Mouse (Mus musculus) lung, embryonic 14.5 days (tissue): Measurements from ENCODE around the gene Pax3. TPM values are rescaled to one million over a fixed set of nuclear protein-coding genes. Genes with fewer than 3 reads are reported as not detected.

Experiments used
- ATAC-seq: fragments of 200-750 bp; cut with Nextera tagmentation; 2 replicates; pipeline ENCODE4 v1.8.0; 2017; ENCODE audit warnings: mild to moderate bottlenecking, moderate TSS enrichment, moderate library complexity; ENCODE audit not compliant: insufficient read depth
- DNase-seq: peaks from one replicate; pipeline ENCODE4 v3.0.0-alpha.2; 2015
- H3K27ac ChIP-seq: fragments of 300-500 bp; sonication (generic); 2 replicates; pipeline ENCODE4 v1.5.1; 2014; ENCODE audit warnings: low read depth, mild to moderate bottlenecking, moderate library complexity
- H3K27me3 ChIP-seq: fragments of 300-500 bp; sonication (generic); 2 replicates; pipeline ENCODE4 v1.6.1; 2014; ENCODE audit warnings: low read length, control low read depth; ENCODE audit not compliant: insufficient read depth
- H3K36me3 ChIP-seq: fragments of 300-500 bp; sonication (generic); 2 replicates; pipeline ENCODE4 v1.6.1; 2014; ENCODE audit warnings: control low read depth; ENCODE audit not compliant: insufficient read depth
- H3K4me1 ChIP-seq: fragments of 300-500 bp; sonication (generic); 2 replicates; pipeline ENCODE4 v1.6.1; 2014; ENCODE audit warnings: antibody characterized with exemption, control low read depth; ENCODE audit not compliant: insufficient read depth
- H3K4me2 ChIP-seq: fragments of 300-500 bp; sonication (generic); 2 replicates; pipeline ENCODE4 v1.6.1; 2014; ENCODE audit warnings: mild to moderate bottlenecking
- H3K4me3 ChIP-seq: fragments of 300-500 bp; sonication (generic); 2 replicates; pipeline ENCODE4 v1.5.1; 2014; ENCODE audit warnings: low read depth, low read length
- H3K9ac ChIP-seq: fragments of 300-500 bp; sonication (generic); 2 replicates; pipeline ENCODE4 v1.6.1; 2014
- H3K9me3 ChIP-seq: fragments of 300-500 bp; sonication (generic); 2 replicates; pipeline ENCODE4 v1.6.1; 2016; ENCODE audit warnings: low read depth, low read length, control low read depth
- CTCF ChIP-seq: IDR thresholded peaks from 2 replicates; pipeline ENCODE4 v1.5.1; 2016; ENCODE audit warnings: antibody characterized with exemption, low read depth
- WGBS: fragments of 180-500 bp; shearing (Covaris S2); extraction: QIAGEN DNeasy Blood & Tissue Kit; methylation state at CpG from one replicate; pipeline ENCODE4 v1.1.7; 2014; 5-methylcytosine and 5-hydroxymethylcytosine counted together
- polyA plus RNA-seq: library from polyadenylated mRNA; unstranded; fragments of >200 nt; fragmentation: Nextera tagmentation; extraction: Ambion mirVana; gene quantifications from 2 replicates; pipeline ENCODE4 v1.2.1, GENCODE M21; 2014

The Pax3 gene
- polyA plus RNA-seq, 1 experiment from 2014 or later: not detected

DNA sequence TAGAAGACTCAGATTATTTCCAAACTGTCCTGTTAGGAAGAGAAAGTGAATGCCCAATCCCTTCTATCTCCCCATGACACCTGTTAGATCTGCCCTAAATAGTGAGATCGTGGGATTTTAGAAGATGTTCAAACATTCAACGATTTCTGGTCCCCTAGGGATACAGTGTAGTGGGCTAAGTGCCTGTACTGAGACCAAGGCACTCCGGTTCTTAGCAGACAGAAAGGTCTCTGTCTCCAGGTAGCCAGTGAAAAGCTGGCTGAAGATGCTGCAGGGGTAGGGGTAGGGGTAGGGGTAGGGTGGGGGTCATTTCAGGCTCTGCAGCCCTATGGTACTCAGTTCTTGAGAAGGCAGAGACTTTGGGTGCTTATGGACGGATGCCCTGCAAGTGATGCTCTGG, 7.4 kb upstream of the Pax3 start:
- H3K4me2 ChIP-seq: no peak overlapping the region; the same call in 1 of the 2 replicates
- H3K4me1 ChIP-seq: no peaks in the 10 kb centered on the region
- 16% methylated on average over 4 of the region's 4 CpGs for WGBS
- H3K27ac ChIP-seq: no peak overlapping the region
- no peak overlapping the region for H3K9ac ChIP-seq
- H3K27me3 ChIP-seq: peaks cover 99% of the 10 kb centered on the region
- TF ChIP-seq CTCF: no peak
- no peaks in the 10 kb centered on the region for H3K36me3 ChIP-seq
- ATAC-seq: no peak
- no peak overlapping the region for H3K4me3 ChIP-seq
- H3K9me3 ChIP-seq: no peaks in the 10 kb centered on the region
- no peak for DNase-seq

DNA sequence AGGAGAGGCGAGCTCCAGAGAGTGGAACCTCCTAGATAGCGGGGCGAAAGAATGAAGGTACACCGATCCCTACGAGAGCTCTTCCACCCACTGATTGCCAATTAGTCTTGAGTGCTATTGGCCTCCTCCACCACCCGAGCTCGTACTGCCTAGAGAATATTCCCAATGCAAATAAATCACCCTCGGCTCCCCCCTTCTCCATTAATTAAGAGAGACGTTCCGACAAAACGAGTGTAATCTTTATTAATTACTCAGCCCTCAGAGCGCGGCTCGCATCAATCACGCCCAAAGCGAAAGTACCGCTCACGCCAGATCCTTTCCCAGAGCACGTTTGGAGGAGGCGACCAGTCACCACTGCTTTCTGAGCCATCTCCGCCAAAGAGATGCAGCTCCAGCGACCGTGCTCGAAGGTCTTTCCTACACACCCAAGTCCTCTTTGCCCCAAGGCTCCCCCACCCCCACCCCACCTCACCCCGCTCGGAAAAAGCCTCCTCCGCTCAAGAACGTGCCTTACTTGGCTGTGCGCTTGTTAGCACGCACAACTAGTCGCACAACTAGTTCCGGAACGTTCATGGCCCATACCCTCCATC, 6.8 kb upstream of the Pax3 start:
- no peak for ATAC-seq
- Histone ChIP-seq H3K27ac (no peak overlapping the region), H3K9me3 (no peaks in the 10 kb centered on the region), H3K36me3 (no peaks in the 10 kb centered on the region), H3K27me3 (peaks cover 99% of the 10 kb centered on the region), H3K9ac (no peak overlapping the region), H3K4me3 (peak overlapping the region; percentile 33), H3K4me2 (peak overlapping the region; percentile 59), H3K4me1 (no peaks in the 10 kb centered on the region)
- no peak for TF ChIP-seq CTCF
- WGBS: under 1% methylated on average over 33 of the region's 33 CpGs
- DNase-seq: peak; percentile 48

- peaks cover 99% of the 10 kb centered on the region for H3K27me3 ChIP-seq
- DNase-seq: peak; percentile 9
- H3K36me3 ChIP-seq: no peaks in the 10 kb centered on the region
- no peaks in the 10 kb centered on the region for H3K4me1 ChIP-seq
- ATAC-seq: no peak
- no peak overlapping the region for H3K9ac ChIP-seq
- H3K4me3 ChIP-seq: peak overlapping the region; percentile 33
- TF ChIP-seq CTCF: no peak
- peak overlapping the region; percentile 59 for H3K4me2 ChIP-seq
- no peak overlapping the region for H3K27ac ChIP-seq
- WGBS: 2% methylated on average over 14 of the region's 14 CpGs
- no peaks in the 10 kb centered on the region for H3K9me3 ChIP-seq
Observed at GRCm38 (mm10) chr1:78203086-78203614, 6.2 kb upstream of the Pax3 start.

- H3K27ac ChIP-seq: no peak overlapping the region
- H3K36me3 ChIP-seq: no peaks in the 10 kb centered on the region
- no peaks in the 10 kb centered on the region for H3K4me1 ChIP-seq
- H3K27me3 ChIP-seq: peaks cover 99% of the 10 kb centered on the region
- DNase-seq (peak; percentile 31), ATAC-seq (no peak)
- H3K9ac ChIP-seq: no peak overlapping the region
- no peak overlapping the region for H3K4me2 ChIP-seq
- no peaks in the 10 kb centered on the region for H3K9me3 ChIP-seq
- 2% methylated on average over 23 of the region's 23 CpGs for WGBS
- no peak overlapping the region for H3K4me3 ChIP-seq
- TF ChIP-seq CTCF: no peak
Observed at GRCm38 (mm10) chr1:78202466-78203085, 5.6 kb upstream of the Pax3 start.

DNA sequence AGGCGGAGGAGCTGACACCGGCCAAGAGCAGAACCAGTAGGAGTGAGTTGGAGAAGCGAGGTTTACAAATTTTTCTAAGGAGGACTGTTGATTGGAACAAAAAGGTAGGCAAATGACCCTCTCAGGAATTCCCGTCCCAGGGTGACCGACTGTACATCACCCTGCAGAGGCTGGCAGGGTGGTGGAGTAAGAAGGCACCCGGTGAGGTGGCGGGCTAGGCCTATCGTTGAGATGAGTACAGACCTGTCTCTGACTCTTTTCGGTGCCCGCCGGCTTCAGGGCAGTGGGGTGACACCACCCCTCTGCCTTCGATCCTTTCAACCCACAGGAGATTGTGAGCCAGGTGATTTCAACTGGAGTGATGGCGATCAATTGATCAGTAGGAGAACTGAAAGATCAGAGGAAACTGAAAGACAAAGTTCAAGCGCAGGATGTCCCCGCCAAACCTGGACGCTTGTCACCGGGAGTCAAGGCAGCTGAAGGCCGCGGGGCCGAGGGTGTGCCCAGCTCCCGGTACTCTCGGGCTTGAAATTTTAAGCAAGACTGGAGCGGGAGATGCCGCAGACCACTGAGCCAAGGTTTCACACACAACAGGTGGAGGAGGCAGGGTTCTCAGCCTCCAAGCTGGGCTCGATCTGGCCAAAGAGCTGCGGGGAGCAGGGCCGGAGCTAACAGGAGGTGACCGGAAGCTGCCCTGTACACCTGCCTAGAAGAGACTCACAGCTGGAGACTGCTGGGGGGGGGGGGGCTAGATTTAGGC, 4.5 kb upstream of the Pax3 start:
- Histone ChIP-seq H3K4me2 (no peak overlapping the region), H3K4me1 (peaks cover 4% of the 10 kb centered on the region; the same call in 1 of the 2 replicates), H3K36me3 (no peaks in the 10 kb centered on the region), H3K27me3 (peaks cover 99% of the 10 kb centered on the region), H3K27ac (no peak overlapping the region), H3K9me3 (no peaks in the 10 kb centered on the region), H3K9ac (no peak overlapping the region), H3K4me3 (no peak overlapping the region)
- no peak for TF ChIP-seq CTCF
- WGBS: 2% methylated on average over 28 of the region's 28 CpGs
- DNase-seq (no peak), ATAC-seq (no peak)

DNA sequence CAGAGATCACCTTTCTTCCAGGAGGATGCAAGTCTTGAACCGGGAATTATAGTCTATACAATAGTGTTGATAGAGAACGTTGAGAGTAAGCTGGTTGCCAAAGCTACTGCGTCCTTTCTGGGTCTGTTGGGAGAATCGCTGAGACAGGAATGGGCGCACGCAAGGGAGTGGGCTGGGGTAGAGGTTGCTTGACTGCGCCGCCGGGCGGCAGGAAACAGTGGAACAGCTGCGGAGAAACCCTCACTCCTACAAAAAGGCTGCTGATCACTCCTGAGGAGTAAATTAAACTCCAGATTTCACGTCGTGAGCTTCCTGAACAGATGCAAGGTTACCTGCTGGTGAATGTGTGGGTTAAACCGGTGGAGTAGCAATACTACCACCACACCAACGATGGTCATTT, 3.3 kb upstream of the Pax3 start:
- peaks cover 4% of the 10 kb centered on the region; the same call in 1 of the 2 replicates for H3K4me1 ChIP-seq
- H3K4me2 ChIP-seq: no peak overlapping the region
- H3K27ac ChIP-seq: no peak overlapping the region
- DNase-seq (peak; percentile 25), ATAC-seq (no peak)
- no peak overlapping the region for H3K4me3 ChIP-seq
- H3K9me3 ChIP-seq: no peaks in the 10 kb centered on the region
- H3K36me3 ChIP-seq: no peaks in the 10 kb centered on the region
- H3K9ac ChIP-seq: no peak overlapping the region
- TF ChIP-seq CTCF: no peak
- 2% methylated on average over 15 of the region's 15 CpGs for WGBS
- peaks cover 99% of the 10 kb centered on the region for H3K27me3 ChIP-seq

DNA sequence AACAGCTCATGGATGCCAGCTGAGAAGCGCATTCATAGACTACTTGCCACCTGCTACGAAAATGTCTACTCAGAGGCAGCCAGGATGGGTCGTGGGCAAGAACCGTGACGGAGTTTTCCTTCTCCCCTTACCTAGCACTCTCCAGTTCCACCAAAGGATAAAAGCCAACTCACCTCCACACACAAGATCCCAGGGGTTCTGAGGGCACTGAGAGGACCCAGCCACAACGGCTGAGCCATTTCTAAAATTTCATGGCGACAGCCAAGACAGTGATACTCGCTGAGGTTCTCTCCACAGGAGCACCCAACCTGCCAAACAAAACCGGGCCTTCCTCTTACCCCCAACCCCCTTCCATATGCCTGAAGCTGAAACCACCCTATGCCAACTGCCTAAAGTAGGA, 2.3 kb upstream of the Pax3 start:
- no peak for TF ChIP-seq CTCF
- H3K4me3 ChIP-seq: no peak overlapping the region
- no peaks in the 10 kb centered on the region for H3K36me3 ChIP-seq
- peaks cover 4% of the 10 kb centered on the region; the same call in 1 of the 2 replicates for H3K4me1 ChIP-seq
- no peak overlapping the region for H3K4me2 ChIP-seq
- H3K9me3 ChIP-seq: no peaks in the 10 kb centered on the region
- H3K9ac ChIP-seq: no peak overlapping the region
- 1% methylated on average over 9 of the region's 9 CpGs for WGBS
- ATAC-seq: no peak
- DNase-seq: no peak
- H3K27me3 ChIP-seq: peaks cover 99% of the 10 kb centered on the region
- H3K27ac ChIP-seq: no peak overlapping the region
